Mouse (Mus musculus) lung, postnatal 14 days (tissue): Measurements from ENCODE around the gene Jkamp.
"Not testable (repeated sequence)": the region's sequence is repeated elsewhere in the genome, so short reads cannot be mapped to it uniquely, and the experiment has no call there.

Experiments used
- DNase-seq: peaks from one replicate; pipeline ENCODE4 v3.0.0; 2021

Jkamp gene

GRCm38 (mm10) chr12:72085329-72086165, at the start of gene Jkamp, which contains the start of gene L3hypdh:
TSS of gene Jkamp (plus strand) at chr12:72085589.
TSS of gene L3hypdh (minus strand) at chr12:72085439.
- DNase-seq = peak; percentile 99

- DNase-seq = no peak
Measured at GRCm38 (mm10) chr12:72036097-72036661, 49.2 kb upstream of the Jkamp start.

- DNase-seq = no peak
Measured at GRCm38 (mm10) chr12:72037049-72037448, 48.3 kb upstream of the Jkamp start.

- DNase-seq = no peak
Measured at GRCm38 (mm10) chr12:72038866-72039265, 46.5 kb upstream of the Jkamp start.

GRCm38 (mm10) chr12:72039501-72039900, 45.9 kb upstream of the Jkamp start:
- DNase-seq = no peak

GRCm38 (mm10) chr12:72041238-72041637, 44.2 kb upstream of the Jkamp start:
- no peak for DNase-seq

- DNase-seq = no peak
Measured at GRCm38 (mm10) chr12:72047513-72047912, 37.9 kb upstream of the Jkamp start.

GRCm38 (mm10) chr12:72050156-72050555, 35.2 kb upstream of the Jkamp start:
- not testable (repeated sequence) for DNase-seq

- no peak for DNase-seq
Measured at GRCm38 (mm10) chr12:72050821-72051220, 34.6 kb upstream of the Jkamp start.

- DNase-seq = no peak
Measured at GRCm38 (mm10) chr12:72052571-72052970, 32.8 kb upstream of the Jkamp start.

GRCm38 (mm10) chr12:72053303-72053702, 32.1 kb upstream of the Jkamp start:
- no peak for DNase-seq

GRCm38 (mm10) chr12:72053851-72054250, 31.5 kb upstream of the Jkamp start:
- DNase-seq = no peak

GRCm38 (mm10) chr12:72057780-72058179, 27.6 kb upstream of the Jkamp start:
- DNase-seq = no peak

GRCm38 (mm10) chr12:72069626-72070326, 15.6 kb upstream of the Jkamp start:
- DNase-seq = no peak

- DNase-seq = peak; percentile 81
Measured at GRCm38 (mm10) chr12:72070327-72071269, 14.8 kb upstream of the Jkamp start, which contains the start of gene Gpr135. TSS of gene Gpr135 (minus strand) at chr12:72071125.

- DNase-seq = no peak
Measured at GRCm38 (mm10) chr12:72078248-72078647, 7.1 kb upstream of the Jkamp start.

GRCm38 (mm10) chr12:72081961-72082360, 3.4 kb upstream of the Jkamp start:
- no peak for DNase-seq

GRCm38 (mm10) chr12:72082370-72082769, 3.0 kb upstream of the Jkamp start:
- DNase-seq = peak; percentile 23

- no peak for DNase-seq
Measured at GRCm38 (mm10) chr12:72083265-72083664, 2.1 kb upstream of the Jkamp start.

- DNase-seq = peak; percentile 44
Measured at GRCm38 (mm10) chr12:72084261-72085023, 947 bp upstream of the Jkamp start.

- DNase-seq = no peak
Measured at GRCm38 (mm10) chr12:72085024-72085328, 413 bp upstream of the Jkamp start.
